Mouse (Mus musculus) cerebellum, adult 8-10 months (tissue): Measurements from ENCODE around the gene Iqck.

Source experiments
- DNase-seq: peaks from one replicate; pipeline ENCODE4 v3.0.0; 2022

Iqck gene

DNA sequence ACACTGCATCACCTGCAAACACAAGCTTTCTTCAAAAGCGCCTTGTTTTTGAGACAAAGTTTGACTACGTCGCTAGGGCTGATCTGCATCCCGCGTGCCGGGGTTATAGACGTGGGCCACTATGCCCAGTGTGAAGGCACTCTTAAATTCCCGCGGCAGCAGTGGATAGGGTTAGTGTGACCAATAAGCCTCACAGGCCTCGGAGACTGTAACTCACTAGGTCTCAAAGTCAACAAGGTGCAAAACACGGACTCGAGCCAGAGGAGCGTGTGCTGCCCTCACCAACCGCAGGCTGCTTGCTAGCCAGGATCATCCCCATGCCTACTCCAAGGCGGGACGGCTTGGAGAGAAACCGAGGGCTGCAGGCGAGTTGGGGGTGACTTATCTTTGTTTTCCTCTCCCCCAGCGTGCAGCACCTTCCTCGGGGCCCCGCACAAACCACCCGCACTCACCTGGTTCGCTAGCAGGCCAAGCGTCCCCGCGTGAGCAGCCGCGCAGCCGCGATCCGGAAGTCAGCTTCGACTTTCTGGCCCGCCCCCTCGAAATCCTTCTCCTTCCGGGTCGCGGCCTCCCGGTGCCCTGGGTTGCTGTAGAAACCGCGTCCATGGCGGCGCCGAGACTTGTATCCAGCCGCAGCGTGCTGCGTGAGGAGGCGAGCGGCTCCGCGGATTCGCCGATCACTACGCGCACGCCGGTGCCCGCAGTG is at the start of gene Iqck:
Iqck (plus strand) TSS at position 582 of the 706 bp plus-strand sequence.
- DNase-seq = peak; percentile 88

DNA sequence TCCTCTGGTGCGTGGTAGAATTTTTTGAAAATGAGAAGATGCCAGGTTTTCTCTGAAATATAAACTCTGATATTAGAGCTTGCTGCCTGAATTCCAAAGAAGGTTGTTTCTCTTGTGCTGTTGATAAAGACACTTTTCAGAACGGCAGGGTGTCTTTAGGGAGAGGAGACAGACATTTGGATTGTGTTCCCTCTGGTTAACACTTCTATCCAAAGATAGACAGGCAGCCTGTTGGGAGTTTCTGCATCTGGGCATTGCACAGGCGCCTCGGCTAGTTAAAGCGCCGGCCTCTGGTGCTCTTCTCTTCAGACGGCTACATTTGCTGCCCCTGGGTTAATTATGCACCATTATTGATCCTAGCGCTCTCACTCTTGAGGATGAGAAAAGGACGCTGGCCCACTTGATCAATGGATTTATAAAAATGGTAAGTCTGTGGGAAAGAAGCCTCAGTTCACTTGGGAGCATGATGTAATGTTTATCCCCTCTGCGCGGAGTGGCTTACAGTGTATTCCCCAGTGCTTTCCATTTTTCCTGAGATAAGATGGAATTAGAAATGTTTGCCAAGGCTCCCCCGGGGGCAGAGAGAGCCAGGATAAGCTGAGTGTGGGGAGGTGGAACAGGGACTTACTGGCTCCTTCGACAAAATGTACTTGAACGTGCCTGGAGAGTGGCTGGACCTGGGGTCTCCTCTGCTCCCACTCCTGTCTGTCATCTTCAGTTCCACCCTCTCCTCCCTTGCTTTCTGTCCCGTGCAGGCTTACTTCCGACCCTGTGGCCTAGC is 48.7 kb upstream of the Iqck start:
- no peak for DNase-seq

DNA sequence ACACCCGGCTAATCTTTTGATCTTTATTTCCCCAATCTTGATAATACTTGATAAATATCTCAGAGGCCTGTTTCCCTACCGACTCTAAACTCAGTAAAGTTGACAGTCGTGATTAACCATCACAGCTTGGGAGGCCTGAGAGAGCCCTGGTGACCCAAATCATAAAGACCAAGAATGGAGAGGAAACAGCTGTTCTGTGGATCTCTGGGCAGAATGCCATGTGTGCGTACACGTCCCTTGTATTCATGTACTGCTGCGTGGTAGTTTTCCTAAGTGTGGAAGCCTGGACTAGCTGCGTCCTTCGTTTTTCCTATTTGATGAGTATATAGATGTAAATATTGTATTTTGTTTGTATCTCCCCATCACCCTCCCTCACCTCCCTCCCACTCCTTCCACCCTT is 47.7 kb upstream of the Iqck start:
- no peak for DNase-seq

DNA sequence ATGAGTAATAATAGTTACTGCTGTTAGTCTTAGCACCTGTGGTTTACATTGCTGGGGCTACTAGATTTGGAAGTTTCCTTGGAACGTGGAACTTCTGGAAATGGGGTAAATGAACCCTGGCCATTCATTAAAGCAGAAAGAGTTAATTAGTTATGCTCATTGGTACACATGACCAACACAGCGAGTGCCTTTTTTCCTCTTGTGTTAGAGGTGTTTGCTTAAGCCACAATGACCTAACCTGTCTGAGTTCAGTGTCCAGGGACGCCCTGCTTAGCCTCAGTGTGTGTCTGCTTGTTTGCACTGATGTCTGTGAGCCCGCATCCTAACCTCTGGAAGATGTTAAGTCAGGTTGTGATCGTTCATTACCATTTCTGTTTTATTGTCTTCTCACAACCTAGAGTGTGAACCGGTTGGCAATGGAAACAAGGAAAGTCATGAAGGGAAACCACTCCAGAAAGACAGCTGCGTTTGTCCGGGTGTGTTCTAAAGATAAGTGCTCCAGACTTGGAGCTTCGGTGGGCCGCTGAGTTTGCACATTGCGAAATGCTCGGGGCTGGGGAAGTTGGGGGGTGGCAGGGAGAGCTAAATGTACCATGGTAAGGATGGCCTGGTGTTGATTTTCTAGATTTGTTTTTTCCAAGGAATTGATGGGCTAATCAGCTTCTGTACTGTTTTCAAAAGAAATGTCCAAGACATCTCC is 44.0 kb upstream of the Iqck start:
- no peak for DNase-seq

DNA sequence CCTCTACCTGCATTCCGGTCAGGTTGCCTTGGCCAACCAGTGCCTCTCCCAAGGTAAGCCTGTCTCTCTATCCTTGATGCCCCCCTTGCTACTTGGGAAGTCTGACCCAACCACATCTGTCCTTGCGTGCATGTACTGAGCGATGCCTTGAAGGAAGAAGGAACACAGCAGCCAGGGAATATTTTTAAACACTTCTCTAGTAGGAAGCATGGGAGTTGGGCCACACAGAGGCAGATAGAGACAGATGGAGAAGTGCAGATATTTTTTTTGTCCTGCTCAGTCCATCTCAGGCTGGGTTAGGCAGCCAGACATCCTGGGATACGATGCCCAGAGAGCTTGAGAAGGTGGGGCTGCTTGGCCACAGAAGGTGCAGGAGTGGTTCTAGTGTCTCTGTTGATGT is 42.0 kb upstream of the Iqck start:
- DNase-seq = no peak

DNA sequence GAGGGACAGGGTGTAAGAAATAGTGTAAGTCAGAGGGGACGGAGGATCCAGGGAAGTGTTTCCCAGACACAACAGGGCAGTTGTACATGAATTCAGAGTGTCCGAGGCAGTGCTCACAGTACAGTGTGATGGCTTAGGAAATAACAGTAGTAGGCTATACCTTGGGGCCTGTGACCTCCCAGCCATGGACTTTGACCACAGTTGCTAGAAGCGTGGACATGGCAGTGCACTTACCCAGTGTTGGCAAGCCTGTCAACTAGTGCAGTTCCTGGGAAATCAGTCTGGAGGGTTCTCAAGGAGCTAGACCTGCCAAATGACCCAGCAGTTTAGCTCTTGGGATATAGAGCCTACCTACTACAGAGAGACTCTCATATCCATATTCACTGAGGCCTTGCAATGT is 39.3 kb upstream of the Iqck start:
- no peak for DNase-seq

DNA sequence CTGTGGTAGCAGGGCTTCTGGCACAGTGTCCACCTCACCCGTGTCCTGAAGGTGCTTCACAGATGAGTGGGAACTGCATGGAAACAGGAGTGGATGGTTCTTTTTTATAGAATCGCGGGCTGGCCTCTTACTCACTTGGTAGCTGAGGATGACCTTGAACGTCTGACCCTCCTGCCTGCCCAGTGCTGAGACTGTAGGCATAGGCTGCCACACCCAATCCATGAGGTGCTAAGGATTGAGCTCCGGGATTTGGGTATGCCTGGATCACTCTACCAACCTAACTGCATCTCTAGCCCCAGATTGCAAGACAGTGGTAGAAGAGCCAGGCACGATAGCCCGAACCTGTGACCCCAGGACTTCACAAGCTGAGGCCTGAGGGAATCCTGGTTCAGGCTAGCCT is 37.8 kb upstream of the Iqck start:
- DNase-seq = no peak

DNA sequence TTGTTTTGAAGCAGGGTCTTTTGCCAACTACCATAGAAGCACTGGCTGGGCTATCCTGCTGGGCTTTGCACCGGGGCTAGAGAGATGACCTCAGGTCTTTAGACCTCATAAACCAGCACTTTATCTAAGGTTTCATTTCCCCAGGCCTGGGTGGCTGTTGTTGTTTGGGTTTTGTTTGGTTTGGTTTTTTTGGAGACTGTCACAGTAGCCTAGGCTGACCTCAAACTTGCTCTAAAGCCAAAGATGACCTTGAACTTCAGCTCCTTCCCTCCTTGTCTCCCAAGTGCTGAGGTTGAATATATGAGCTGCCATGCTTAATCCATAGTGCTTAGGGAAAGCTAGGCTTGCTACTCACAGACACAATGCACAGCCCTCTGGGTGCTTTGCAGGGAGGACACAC is 35.9 kb upstream of the Iqck start:
- DNase-seq = no peak

DNA sequence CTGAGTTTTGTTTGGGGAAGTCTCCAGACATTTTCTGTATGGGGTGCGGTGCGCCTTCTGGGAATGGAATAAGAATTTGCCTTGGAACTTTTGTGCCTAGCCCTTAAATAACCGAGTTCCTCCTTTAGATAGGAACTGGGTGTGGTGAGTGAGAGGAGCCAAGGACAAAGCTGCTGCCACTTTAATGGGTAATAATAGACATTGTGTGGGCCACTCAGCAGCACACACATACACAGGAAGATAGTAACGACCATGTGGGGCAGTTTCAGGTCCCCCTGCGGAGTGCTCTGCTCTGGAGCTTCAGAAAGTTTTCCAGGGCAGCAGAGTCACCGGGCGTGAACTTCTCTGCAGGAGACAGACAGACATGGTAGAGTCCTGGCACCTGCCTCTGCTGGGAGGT is 34.2 kb upstream of the Iqck start:
- DNase-seq = no peak

DNA sequence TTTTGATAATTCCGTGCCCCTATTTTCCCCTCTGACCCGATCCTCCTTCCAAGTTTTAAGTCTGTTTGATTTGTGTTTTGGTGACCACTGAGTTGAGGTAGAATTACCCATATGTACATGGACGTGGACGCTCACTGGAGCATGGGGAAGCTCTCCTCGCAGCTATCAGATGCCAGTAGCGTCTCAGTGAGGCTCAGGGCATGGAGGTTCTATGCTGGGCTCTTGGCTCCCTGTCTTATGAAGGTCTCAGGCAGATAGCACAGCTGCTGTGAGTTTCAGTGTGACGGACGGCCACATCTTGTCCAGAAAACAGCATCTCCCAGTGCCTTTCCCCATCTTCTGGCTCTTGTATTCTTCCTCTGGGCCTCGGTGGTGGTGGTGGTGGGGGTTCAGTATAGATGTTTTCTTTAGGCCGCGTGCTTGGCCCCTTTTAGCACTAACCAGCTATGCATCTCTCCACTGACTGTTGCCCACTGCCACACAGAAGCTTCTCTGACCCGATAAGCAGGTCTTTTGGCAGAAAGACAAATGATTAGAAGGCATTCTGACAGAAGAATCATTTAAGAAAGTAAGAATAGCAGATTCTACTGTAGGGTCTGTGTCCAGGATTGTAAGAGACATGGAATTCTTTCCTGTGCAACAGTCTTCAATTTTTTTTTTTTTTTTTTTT is 33.5 kb upstream of the Iqck start:
- DNase-seq = no peak

DNA sequence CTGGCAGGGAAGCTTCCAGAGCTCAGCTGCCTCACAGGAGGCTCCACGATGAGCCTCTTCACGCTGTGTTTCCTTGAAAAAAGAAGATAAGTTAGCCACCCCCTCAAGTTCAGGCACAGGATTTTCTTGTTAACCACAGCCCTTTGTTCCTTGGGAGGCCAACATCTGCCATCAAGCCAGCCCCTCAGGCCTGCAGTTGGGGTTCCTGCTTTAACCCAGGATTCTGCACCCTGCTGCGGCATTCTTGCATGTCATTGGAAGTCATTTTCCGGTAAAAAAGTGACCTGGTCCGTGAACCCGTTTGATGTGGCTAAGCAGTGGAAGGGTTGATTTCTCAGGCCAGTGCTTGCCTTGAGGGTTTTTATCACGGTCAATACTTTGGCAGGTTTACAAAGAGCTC is 31.1 kb upstream of the Iqck start:
- DNase-seq = no peak

DNA sequence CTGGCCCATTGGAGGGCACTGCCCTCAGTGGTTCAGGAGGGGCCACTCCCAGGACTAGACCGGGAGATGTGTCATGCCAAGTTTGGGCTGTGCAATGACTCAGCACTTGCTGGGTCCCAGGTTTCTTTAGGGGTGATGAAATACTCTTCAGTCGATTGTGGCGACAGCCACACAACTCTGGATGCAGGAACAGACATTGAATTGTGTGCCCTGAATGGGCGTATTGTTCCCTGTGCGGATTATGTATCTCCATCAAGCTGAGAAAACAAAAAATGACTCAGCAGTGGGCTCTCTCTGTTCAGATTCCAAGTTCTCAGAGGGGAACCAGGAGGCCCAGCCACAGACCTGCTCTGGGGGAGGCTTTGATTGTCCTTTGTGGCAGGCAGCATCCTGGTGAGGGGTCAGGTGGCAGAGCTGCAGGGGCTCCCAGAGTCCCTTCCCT is 27.6 kb upstream of the Iqck start:
- DNase-seq = no peak

DNA sequence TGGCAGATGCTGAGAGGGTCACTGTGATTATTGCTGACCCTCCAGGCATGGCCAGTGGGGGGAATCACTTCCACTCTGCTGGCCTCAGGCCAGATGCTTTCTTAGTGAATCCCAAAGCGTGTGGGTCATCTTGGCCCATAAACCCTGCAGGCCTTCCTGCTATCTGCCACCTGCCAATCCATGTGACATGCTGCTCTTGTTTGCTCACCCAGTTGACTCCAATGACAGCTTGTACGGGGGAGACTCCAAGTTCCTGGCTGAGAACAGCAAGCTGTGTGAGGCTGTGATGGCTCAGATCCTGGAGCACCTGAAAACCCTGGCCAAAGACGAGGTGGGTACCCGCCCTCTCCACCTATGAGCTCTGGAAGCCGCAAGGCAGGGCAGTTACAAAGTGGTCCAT is 17.7 kb upstream of the Iqck start:
- no peak for DNase-seq

DNA sequence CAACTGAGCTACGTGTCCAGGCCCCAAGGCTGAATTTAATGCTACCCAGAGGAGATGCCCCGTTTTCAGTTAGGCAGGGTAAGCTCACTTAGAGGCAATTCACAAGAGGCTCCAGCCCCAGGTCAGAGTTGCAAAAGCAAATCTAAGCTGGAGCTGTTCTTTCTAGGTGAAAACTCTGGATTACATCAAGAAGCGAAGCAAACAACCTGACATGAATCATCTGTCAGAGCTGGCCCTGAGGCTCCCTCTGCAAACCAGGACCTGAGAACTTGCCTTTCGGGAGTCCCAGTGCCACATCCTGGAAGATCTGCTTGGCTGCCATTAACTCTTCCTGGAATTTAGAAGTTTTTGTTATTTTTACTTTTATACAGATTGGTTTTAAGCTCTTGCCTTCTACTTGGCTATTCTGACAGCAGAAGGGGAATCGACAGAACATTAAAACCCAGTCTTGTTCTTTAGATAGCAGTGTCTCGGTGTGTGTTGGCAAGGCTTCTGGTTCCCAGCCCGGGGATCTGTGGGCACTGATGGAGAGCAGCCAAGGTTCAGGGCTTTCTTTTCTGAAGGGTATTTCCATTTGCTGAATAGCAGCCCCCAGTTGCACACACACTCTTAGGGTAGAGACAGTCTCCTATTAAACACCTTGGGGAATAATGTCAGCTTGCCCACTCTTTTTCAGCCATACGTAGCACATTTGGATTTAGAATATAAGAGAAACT is 14.4 kb upstream of the Iqck start:
- DNase-seq = peak; percentile 52

DNA sequence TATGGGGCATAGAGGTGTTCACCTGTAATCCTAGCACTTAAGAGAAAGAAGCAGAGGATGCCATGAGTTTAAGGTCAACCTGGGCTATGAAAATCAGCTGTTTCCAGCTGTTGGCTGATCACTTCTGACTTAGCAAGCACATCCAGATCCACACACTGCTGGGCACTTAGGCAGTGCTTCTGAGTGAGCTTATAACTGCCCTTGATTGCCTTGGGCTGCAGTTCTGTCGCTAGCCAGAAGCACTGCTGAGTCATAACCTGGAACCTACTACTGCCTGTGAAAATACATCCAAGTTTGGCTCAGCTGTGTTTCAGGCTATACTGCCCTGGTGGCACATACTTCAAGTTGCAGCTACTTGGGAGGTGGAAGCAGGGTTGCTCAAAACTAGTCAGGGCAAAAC is 13.8 kb upstream of the Iqck start:
- peak; percentile 44 for DNase-seq

DNA sequence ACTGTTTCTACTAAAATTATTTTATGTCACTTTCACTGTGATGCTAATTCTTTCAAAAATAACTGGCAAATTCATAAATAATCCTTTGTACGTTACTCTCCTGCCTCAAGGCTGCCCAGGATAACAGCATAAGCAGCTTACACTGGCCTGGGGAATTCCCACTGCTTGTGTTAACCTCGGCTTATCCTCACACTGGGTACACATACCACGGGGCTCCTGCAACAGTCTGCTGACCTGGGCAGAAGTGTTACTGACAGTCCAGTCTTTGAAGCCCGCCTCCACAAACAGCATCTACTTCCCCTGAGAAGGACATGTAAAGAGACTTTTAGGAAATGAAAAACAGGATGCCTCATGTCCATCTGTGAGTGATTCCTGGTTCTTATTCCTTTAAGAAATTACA is 12.6 kb upstream of the Iqck start:
- no peak for DNase-seq

DNA sequence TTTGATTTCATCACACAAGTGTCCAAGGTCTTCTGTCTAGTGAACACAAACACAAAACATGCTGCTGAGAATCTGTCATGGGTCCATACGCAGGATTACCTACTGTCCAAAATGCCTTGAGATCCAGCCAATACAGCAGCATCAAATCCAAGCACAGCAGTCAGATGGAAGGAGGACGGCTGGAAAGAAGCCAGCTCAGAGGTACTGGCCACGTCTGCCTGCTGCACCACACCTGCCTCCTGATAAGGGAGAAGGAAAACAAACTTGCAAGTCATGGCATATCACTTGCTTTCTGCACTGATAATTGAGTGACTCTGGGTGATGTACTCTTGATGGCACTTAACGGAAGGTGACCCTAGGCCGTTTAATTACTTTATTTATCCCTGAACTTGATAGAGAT is 10.4 kb upstream of the Iqck start:
- DNase-seq = no peak

DNA sequence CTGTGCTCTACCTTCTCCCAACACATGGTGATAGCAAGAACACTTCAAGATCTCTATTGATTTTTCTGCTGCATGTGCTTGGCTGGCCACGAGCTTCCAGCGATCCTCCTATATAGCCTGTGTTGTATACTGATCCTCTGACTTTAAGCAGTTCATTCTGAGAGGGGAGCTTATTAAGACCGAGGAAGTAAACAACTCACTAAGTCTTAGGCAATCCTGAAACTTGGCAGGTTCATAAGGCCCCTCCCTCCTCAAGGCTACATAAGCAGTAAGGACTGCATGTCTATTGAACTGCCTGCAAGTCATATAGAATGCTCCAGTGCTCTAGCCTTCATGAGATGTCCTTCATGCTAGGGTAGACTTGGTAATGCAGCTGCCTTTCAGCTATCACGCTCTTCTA is 9.2 kb upstream of the Iqck start:
- no peak for DNase-seq

DNA sequence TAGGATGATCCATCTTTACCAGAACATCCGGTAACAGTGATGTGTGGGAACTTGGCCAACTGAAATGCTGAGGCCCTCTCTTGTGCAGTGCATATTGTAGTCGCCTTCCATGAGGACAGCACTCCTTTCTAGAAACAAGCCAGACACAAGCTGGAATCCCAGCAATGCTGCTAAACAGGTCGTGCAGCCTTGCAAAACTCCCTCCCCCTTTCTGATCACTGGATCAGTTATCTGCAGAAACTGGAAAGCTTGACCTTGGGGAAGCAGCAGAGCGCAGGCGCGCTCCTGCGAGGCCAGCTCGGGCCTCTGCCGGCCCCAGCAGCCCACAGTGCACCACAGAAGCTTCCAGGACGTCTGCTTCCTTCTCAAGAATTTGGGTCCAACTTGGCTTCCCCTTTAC is 6.8 kb upstream of the Iqck start:
- no peak for DNase-seq

DNA sequence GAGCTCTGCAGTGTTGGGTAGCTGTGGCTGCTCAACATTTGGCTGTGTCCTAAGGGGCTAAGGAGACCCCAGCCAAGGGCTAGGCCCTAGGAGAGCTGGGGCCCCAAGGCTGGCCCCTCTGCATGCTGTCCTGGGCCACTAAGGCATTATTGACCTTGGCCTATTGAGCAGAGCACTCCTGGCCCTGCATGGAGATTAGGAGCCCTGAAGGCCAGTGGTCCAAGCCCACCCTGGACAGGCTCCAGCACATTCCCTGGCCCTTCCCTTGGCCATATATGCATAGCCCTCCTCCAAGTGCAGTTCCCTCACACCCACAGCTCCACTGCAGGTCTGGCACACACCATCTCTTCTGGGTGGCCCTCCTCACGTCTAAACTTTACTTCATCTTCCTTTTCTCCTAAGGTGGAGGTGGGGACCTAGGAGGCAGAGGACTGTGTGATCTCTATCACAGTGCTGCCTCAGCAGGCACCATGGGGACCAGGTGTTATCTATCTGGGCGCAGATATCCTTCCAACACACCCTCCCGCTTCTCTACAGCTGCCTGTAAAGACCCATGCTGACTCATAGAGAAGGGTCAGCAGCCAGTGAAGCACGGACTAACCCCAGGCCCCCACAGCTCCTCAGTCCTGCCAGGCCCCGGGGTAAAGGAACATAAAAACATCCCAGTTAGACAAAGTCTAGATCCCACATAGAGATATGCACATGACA is 5.9 kb upstream of the Iqck start:
- no peak for DNase-seq

DNA sequence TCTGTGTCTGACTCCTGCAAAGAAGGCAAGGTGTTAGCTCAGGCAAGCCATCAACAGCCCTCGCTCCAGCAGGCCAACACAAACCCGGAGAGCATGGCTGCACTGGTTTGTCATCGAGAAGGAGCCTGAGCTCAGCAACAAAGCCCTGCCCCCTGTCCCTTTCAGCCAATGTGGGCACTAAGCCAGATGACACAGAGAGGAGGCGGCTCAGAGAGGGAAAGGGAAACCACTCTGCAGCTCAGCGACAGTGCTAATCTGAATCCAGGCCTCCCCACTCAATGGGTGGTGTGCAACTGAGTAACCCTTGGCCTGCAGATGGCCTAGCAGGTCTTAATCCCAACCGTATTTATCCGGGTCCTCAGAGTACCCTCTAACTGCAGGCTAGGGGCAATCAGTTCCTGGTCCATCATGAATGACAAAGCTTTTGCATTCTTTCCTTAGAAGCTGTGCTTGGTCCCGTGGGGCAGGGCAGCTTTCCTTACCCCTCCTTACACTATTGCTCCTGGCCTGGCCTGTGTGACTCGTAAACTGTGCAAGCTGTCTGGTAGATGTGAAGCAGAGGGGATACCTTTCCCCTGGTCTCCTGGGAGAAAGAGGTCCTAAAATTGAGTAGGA is 4.8 kb upstream of the Iqck start:
- DNase-seq = no peak

DNA sequence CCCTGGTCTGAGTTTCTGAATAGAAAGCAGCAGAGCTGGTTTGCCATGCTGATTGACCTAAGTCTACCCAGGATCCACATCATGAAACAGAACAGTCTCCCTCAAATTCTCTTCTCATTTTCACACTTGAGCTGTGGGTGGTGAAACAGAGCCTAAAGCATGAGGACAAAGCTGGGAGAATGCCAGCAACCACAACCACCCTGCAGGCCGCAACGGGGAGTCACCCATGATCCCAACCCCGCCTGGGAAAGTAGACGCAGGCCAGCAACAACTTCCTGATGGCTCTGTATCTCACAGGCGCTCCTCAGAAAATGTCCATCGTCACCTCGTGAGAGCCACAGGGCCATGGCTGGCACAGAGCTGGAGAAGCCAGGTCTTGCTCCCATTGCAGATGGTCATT is 4.0 kb upstream of the Iqck start:
- no peak for DNase-seq
